Mouse (Mus musculus): ENCODE data around the gene Pdzph1. TPM values are rescaled to one million over a fixed set of nuclear protein-coding genes. Genes with fewer than 3 reads are reported as not detected.

Pdzph1 gene
- not detected in 2 replicates for polyA plus RNA-seq (2012; ENCODE audit: low replicate concordance)

GRCm38 (mm10) chr17:58991275-58991674 lies at the start of gene Pdzph1:
Gene Pdzph1 (minus strand): TSS chr17:58991375.

GRCm38 (mm10) chr17:59013091-59013459 lies 21.9 kb upstream of the Pdzph1 start, which contains the start of gene Nudt12:
Gene Nudt12 (minus strand): TSS chr17:59013372.

Other genes starting within 250 kb of the Pdzph1 start
- gene Nudt12, start 22.0 kb upstream of the Pdzph1 start, polyA plus RNA-seq (2012; ENCODE audit: low replicate concordance), result 0.77 TPM in 1 of 2 replicates, not detected in the other